11 mouse cellular contexts compared by ENCODE assay signal in the genomic region with DNA sequence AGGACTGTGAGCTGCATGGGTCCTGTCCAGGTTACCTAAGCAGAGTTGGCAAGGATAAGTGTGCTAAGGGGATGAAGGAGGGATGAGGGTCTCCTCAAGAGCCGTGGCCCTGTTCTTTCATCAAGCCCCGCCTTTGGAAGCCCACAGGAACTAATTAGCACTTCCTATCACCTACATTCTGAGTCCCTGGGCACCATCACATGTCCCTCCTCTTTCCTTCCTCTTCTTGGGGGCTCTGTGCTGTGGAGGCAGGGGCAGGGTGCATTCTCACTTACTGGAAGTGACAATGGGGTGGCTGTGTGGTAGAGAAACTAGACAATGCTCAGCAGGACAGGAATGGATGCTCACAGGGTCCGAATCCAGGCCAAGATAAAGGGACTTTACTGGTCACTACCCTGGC. TPM values are rescaled to one million over a fixed set of nuclear protein-coding genes. Genes with fewer than 3 reads are reported as not detected.
DNase-seq lines count a peak whose midpoint lies in the region; ATAC-seq and TF ChIP-seq lines count a peak whose summit lies in the region.
"Had no signal": no experiment of that assay in that cellular context is flagged by ENCODE, and none has a peak within 500 bp of the region (broad histone marks: within the 10 kb centered on the region; RNA-seq: fewer than 3 reads in every experiment).

No protein-coding gene starts in this region.

- peak overlapping the region; percentile 52; the same call in 1 of the 2 replicates for H3K27ac ChIP-seq in hindbrain, embryonic 12.5 days
- no peak overlapping the region for H3K27ac ChIP-seq in hindbrain, embryonic 11.5 days (ENCODE audit: low read depth, low read length)
- H3K27ac ChIP-seq in MEL (ENCODE audit: control insufficient read depth, low read depth, low read length): peak overlapping the region; percentile 82
- H3K27ac ChIP-seq in embryonic fibroblast, embryonic 13.5 days (ENCODE audit: insufficient read depth, low read length): peak overlapping the region; percentile 34
- peak overlapping the region; percentile 86 for H3K27ac ChIP-seq in liver, postnatal 0 days (ENCODE audit: low read depth)

- peaks cover 16% of the 10 kb centered on the region for H3K79me2 ChIP-seq in MEL (ENCODE audit: control insufficient read depth, insufficient read depth, low read length, poor library complexity)

- peaks cover 24% of the 10 kb centered on the region for H3K4me1 ChIP-seq in hindbrain, embryonic 12.5 days
- H3K4me1 ChIP-seq in hindbrain, embryonic 11.5 days (replicated peaks; ENCODE audit: control insufficient read depth, insufficient read depth, low read length): 0 out of 2 replicates have a peak, but pooled peaks cover 6% of the 10 kb centered on the region
- peaks cover 15 to 45% of the 10 kb centered on the region in 2 experiments for H3K4me1 ChIP-seq in MEL (ENCODE audit: control insufficient read depth in 1 of 2, insufficient read depth in 2 of 2, low read length in 2 of 2)
- H3K4me1 ChIP-seq in embryonic fibroblast, embryonic 13.5 days (ENCODE audit: control insufficient read depth, insufficient read depth, low read length): peaks cover 7% of the 10 kb centered on the region; the same call in 1 of the 2 replicates
- peaks cover 44% of the 10 kb centered on the region for H3K4me1 ChIP-seq in liver, postnatal 0 days (ENCODE audit: insufficient read depth)

- 48% methylated on average over 3 of the region's 3 CpGs for WGBS in hindbrain, embryonic 12.5 days
- WGBS in hindbrain, embryonic 11.5 days: 58% methylated on average over 3 of the region's 3 CpGs
- WGBS in liver, postnatal 0 days (ENCODE audit: insufficient replicate concordance): 27% methylated on average over 3 of the region's 3 CpGs

- H3K36me3 ChIP-seq in hindbrain, embryonic 12.5 days: no peaks in the 10 kb centered on the region
- no peaks in the 10 kb centered on the region for H3K36me3 ChIP-seq in hindbrain, embryonic 11.5 days (ENCODE audit: control insufficient read depth, insufficient read depth, low read length)
- peaks cover 0 to 36% of the 10 kb centered on the region in 2 experiments; a peak in 2 of 4 replicates for H3K36me3 ChIP-seq in MEL (ENCODE audit: control insufficient read depth in 1 of 2, insufficient read depth in 2 of 2, low read length in 2 of 2)
- no peaks in the 10 kb centered on the region for H3K36me3 ChIP-seq in liver, postnatal 0 days (replicated peaks; ENCODE audit: insufficient read depth, low read length)
- H3K36me3 ChIP-seq: G1E had no signal

- no peak for TF ChIP-seq RAD21 in MEL (IDR thresholded peaks at IDR 0.05; ENCODE audit: low read depth, low read length)

- H3K4me2 ChIP-seq in hindbrain, embryonic 12.5 days (replicated peaks): no peak overlapping the region
- H3K4me2 ChIP-seq in hindbrain, embryonic 11.5 days (replicated peaks; ENCODE audit: low read depth, low read length): no peak overlapping the region
- peak overlapping the region; percentile 64 for H3K4me2 ChIP-seq in liver, postnatal 0 days (ENCODE audit: low read depth, low read length)

- ATAC-seq in hindbrain, embryonic 12.5 days (ENCODE audit: low FRiP score): no peak
- no peak for ATAC-seq in hindbrain, embryonic 11.5 days (ENCODE audit: low FRiP score)
- ATAC-seq in liver, postnatal 0 days: no peak

- no peak for TF ChIP-seq EP300 in MEL (IDR thresholded peaks at IDR 0.05; ENCODE audit: low read depth in 1 of 2, low read length in 2 of 2)
- TF ChIP-seq EP300 in liver, postnatal 0 days (IDR thresholded peaks at IDR 0.05; ENCODE audit: low read depth): no peak

- H3K4me3 ChIP-seq in hindbrain, embryonic 12.5 days: no peak overlapping the region
- H3K4me3 ChIP-seq in hindbrain, embryonic 11.5 days (ENCODE audit: low read depth, low read length): no peak overlapping the region
- H3K4me3 ChIP-seq in MEL (ENCODE audit: control insufficient read depth in 1 of 2, insufficient read depth in 1 of 2, low read depth in 2 of 2, low read length in 2 of 2): no peak overlapping the region
- H3K4me3 ChIP-seq in embryonic fibroblast, embryonic 13.5 days (ENCODE audit: insufficient read depth, low read length): no peak overlapping the region
- H3K4me3 ChIP-seq in liver, postnatal 0 days (ENCODE audit: low read depth, low read length): no peak overlapping the region

- no peak for DNase-seq in hindbrain, embryonic 11.5 days (ENCODE audit: low spot score)
- DNase-seq in MEL (ENCODE audit: low read depth, low spot score) (peak; percentile 52), adipocyte (ENCODE audit: low spot score) (no peak)
- DNase-seq in liver, postnatal 0 days: no peak
- no peak for DNase-seq in T-cell, adult 2 months (ENCODE audit: low spot score)
- no peak for DNase-seq in thymus, postnatal 0 days (ENCODE audit: low spot score)
- DNase-seq: cerebellum, adult 8-10 months had no signal

- no peaks in the 10 kb centered on the region for H3K9me3 ChIP-seq in hindbrain, embryonic 12.5 days (replicated peaks)
- no peaks in the 10 kb centered on the region for H3K9me3 ChIP-seq in hindbrain, embryonic 11.5 days (ENCODE audit: control insufficient read depth, low read length)
- no peaks in the 10 kb centered on the region for H3K9me3 ChIP-seq in MEL (replicated peaks; ENCODE audit: insufficient read depth, low read length)
- H3K9me3 ChIP-seq in liver, postnatal 0 days (ENCODE audit: low read length): no peaks in the 10 kb centered on the region
- H3K9me3 ChIP-seq: G1E had no signal

- TF ChIP-seq POLR2A in MEL (IDR thresholded peaks at IDR 0.05; ENCODE audit: control insufficient read depth in 1 of 2, insufficient read depth in 1 of 2, low read depth in 1 of 2, low read length in 2 of 2, poor library complexity in 1 of 2): no peak
- no peak for TF ChIP-seq POLR2A in embryonic fibroblast, embryonic 13.5 days (IDR thresholded peaks at IDR 0.05; ENCODE audit: low read depth, low read length)

- TF ChIP-seq CTCF in MEL (IDR thresholded peaks at IDR 0.05 in 2 of 3, conservative IDR thresholded peaks at IDR 0.05 in 1 of 3; ENCODE audit: control insufficient read depth in 1 of 3, insufficient read depth in 1 of 3, low read depth in 2 of 3, low read length in 3 of 3, poor library complexity in 1 of 3, severe bottlenecking in 1 of 3): no peak
- no peak for TF ChIP-seq CTCF in embryonic fibroblast, embryonic 13.5 days (IDR thresholded peaks at IDR 0.05; ENCODE audit: borderline replicate concordance, insufficient read depth, low read length)
- no peak for TF ChIP-seq CTCF in liver, postnatal 0 days (IDR thresholded peaks at IDR 0.05; ENCODE audit: low read depth)

- H3K9ac ChIP-seq in hindbrain, embryonic 12.5 days: no peak overlapping the region
- H3K9ac ChIP-seq in hindbrain, embryonic 11.5 days (ENCODE audit: low read depth, low read length): no peak overlapping the region
- H3K9ac ChIP-seq in MEL (ENCODE audit: control insufficient read depth, low read depth, low read length, poor library complexity, severe bottlenecking): peak overlapping the region; percentile 40
- no peak overlapping the region for H3K9ac ChIP-seq in liver, postnatal 0 days (replicated peaks)

- no peaks in the 10 kb centered on the region for H3K27me3 ChIP-seq in hindbrain, embryonic 12.5 days
- no peaks in the 10 kb centered on the region for H3K27me3 ChIP-seq in hindbrain, embryonic 11.5 days (ENCODE audit: control insufficient read depth, insufficient read depth, low read length)
- H3K27me3 ChIP-seq in MEL (ENCODE audit: control insufficient read depth in 1 of 2, insufficient read depth in 2 of 2, low read length in 2 of 2): no peaks in the 10 kb centered on the region
- H3K27me3 ChIP-seq in liver, postnatal 0 days (ENCODE audit: insufficient read depth, low read length): no peaks in the 10 kb centered on the region

TF ChIP-seq in MEL, 35 proteins besides CTCF, POLR2A, EP300 and RAD21 (continues in another document):
- TF ChIP-seq MEF2A (IDR thresholded peaks at IDR 0.05; ENCODE audit: extremely low read depth, insufficient replicate concordance, low read depth, low read length, poor library complexity, severe bottlenecking): no peak
- TF ChIP-seq HCFC1 (IDR thresholded peaks at IDR 0.05; ENCODE audit: low read depth, low read length): 0 out of 2 replicates have a peak, but pooled peaks have one; percentile 47
- 0 out of 2 replicates have a peak, but pooled peaks have one; percentile 39 for TF ChIP-seq MYC (IDR thresholded peaks at IDR 0.05; ENCODE audit: low read depth, low read length)
- no peak for TF ChIP-seq MYB (IDR thresholded peaks at IDR 0.05; ENCODE audit: low read depth, low read length)
- TF ChIP-seq SIN3A (IDR thresholded peaks at IDR 0.05; ENCODE audit: low read length): no peak; the same call in 1 of the 2 replicates
- TF ChIP-seq MAZ (IDR thresholded peaks at IDR 0.05; ENCODE audit: low read depth, low read length): peak; percentile 38; the same call in 1 of the 2 replicates
- no peak for TF ChIP-seq MAFK (IDR thresholded peaks at IDR 0.05; ENCODE audit: borderline replicate concordance, low read depth, low read length)
- TF ChIP-seq POLR2AphosphoS5 (IDR thresholded peaks at IDR 0.05; ENCODE audit: borderline replicate concordance, low read depth, low read length): no peak
- no peak for TF ChIP-seq RCOR1 (IDR thresholded peaks at IDR 0.05; ENCODE audit: low read depth, low read length)

RNA-seq across cellular contexts. Expression of a gene that starts 3.4 kb away (rescaled TPM):
- polyA plus RNA-seq in hindbrain, embryonic 12.5 days (2016; fragmentation: Nextera tagmentation; extraction: Ambion mirVana): 757 and 772 TPM in 2 replicates
- polyA plus RNA-seq in hindbrain, embryonic 11.5 days (2014; fragmentation: Nextera tagmentation; extraction: Ambion mirVana): 826 and 832 TPM in 2 replicates
- 78.1 and 94.7 TPM in 2 replicates for total RNA-seq in MEL (2012; rRNA removed)
- polyA plus RNA-seq in MEL (2012; ENCODE audit: insufficient read depth in 1 of 2, insufficient read length in 2 of 2, low read depth in 1 of 2, low replicate concordance in 2 of 2, missing spikeins in 1 of 2): 100 to 1,000 TPM in 1 of 2 experiments, not detected in 1; 489 TPM
- 532 and 536 TPM in 2 replicates for polyA plus RNA-seq in embryonic fibroblast, embryonic 13.5 days (2011; ENCODE audit: insufficient read length, low read depth, missing spikeins)
- 80.9 and 88.4 TPM in 2 replicates for polyA plus RNA-seq in liver, postnatal 0 days (2015; fragmentation: Nextera tagmentation; extraction: Ambion mirVana)
- 288 and 312 TPM in 2 replicates for polyA plus RNA-seq in thymus, postnatal 0 days (2015; fragmentation: Nextera tagmentation; extraction: Ambion mirVana)

RNA-seq across cellular contexts. Expression of a gene that starts 18.8 kb away (rescaled TPM):
- not detected in 2 replicates for polyA plus RNA-seq in hindbrain, embryonic 12.5 days (2016; fragmentation: Nextera tagmentation; extraction: Ambion mirVana)
- polyA plus RNA-seq in hindbrain, embryonic 11.5 days (2014; fragmentation: Nextera tagmentation; extraction: Ambion mirVana): 0.37 TPM in 1 of 2 replicates, not detected in the other
- total RNA-seq in MEL (2012; rRNA removed): not detected in 2 replicates
- not detected for polyA plus RNA-seq in MEL (2012; ENCODE audit: insufficient read depth in 1 of 2, insufficient read length in 2 of 2, low read depth in 1 of 2, low replicate concordance in 2 of 2, missing spikeins in 1 of 2)
- polyA plus RNA-seq in embryonic fibroblast, embryonic 13.5 days (2011; ENCODE audit: insufficient read length, low read depth, missing spikeins): not detected in 2 replicates
- polyA plus RNA-seq in liver, postnatal 0 days (2015; fragmentation: Nextera tagmentation; extraction: Ambion mirVana): 0.15 and 2.0 TPM in 2 replicates
- polyA plus RNA-seq in thymus, postnatal 0 days (2015; fragmentation: Nextera tagmentation; extraction: Ambion mirVana): 0.79 TPM in 1 of 2 replicates, not detected in the other
- polyA plus RNA-seq: G1E; neural tube, embryonic 14.5 days had no signal
